ENCODE assay signal across 25 mouse cellular contexts in the genomic region with DNA sequence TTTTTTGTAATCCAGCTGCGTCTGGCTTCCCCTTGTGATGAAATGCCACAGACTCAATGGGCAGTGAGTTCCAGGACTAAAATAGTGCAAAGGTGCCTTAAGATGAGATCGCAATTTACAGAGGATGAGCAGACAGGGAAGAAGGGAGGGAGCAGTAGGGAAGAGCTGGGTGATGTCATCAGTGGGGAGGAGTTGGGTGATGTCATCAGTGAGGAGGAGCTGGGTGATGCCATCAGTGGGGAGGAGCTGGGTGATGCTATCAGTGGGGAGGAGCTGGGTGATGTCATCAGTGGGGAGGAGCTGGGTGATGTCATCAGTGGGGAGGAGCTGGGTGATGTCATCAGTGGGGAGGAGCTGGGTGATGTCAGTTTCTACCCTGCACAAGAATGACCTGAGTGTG.
DNase-seq lines count a peak whose midpoint lies in the region; ATAC-seq and TF ChIP-seq lines count a peak whose summit lies in the region.
"Had no signal": no experiment of that assay in that cellular context is flagged by ENCODE, and none has a peak within 500 bp of the region (broad histone marks: within the 10 kb centered on the region; RNA-seq: fewer than 3 reads in every experiment).

No protein-coding gene starts in this region.

- no peak overlapping the region for H3K4me2 ChIP-seq in intestine, embryonic 16.5 days (ENCODE audit: low read depth, low read length)
- H3K4me2 ChIP-seq: forebrain, embryonic 13.5 days; hindbrain, embryonic 13.5 days; kidney, embryonic 15.5 days; liver, embryonic 13.5 days; midbrain, embryonic 13.5 days; neural tube, embryonic 13.5 days; stomach, embryonic 15.5 days had no signal

- in situ Hi-C loops in ES-E14 (cut with MboI; ENCODE audit: low sequenced_read_pairs in 2 of 2, unreplicated experiment in 2 of 2) = no loop called here

- 83% methylated on average over 2 of the region's 2 CpGs for WGBS in intestine, embryonic 16.5 days

- no peaks in the 10 kb centered on the region; the same call in 1 of the 2 replicates for H3K9me3 ChIP-seq in megakaryocyte, embryonic 14.5 days
- H3K9me3 ChIP-seq in ES-E14 (ENCODE audit: control insufficient read depth, insufficient read depth, low read depth, low read length) = no peaks in the 10 kb centered on the region
- H3K9me3 ChIP-seq in intestine, embryonic 16.5 days (ENCODE audit: control insufficient read depth, low read length) = no peaks in the 10 kb centered on the region
- H3K9me3 ChIP-seq: forebrain, embryonic 13.5 days; hindbrain, embryonic 13.5 days; kidney, embryonic 15.5 days; midbrain, embryonic 13.5 days; neural tube, embryonic 13.5 days; stomach, embryonic 15.5 days had no signal

- ATAC-seq in megakaryocyte, adult 5-6 weeks (ENCODE audit: poor library complexity, severe bottlenecking) = no peak
- peak; percentile 39; the same call in 1 of the 2 replicates for ATAC-seq in megakaryocyte progenitor cell, adult 5-6 weeks (replicated peaks; ENCODE audit: poor library complexity)
- ATAC-seq in intestine, embryonic 16.5 days = no peak
- ATAC-seq: activated CD4-positive, CD25-positive, alpha-beta regulatory T cell, adult 4 months; forebrain, embryonic 13.5 days; intestine, postnatal 0 days; midbrain, embryonic 13.5 days had no signal

- no peaks in the 10 kb centered on the region for H3K36me3 ChIP-seq in megakaryocyte, embryonic 14.5 days (replicated peaks; ENCODE audit: low read length)
- no peaks in the 10 kb centered on the region for H3K36me3 ChIP-seq in ES-E14 (ENCODE audit: control insufficient read depth, insufficient read depth, low read length, poor library complexity, severe bottlenecking)
- no peaks in the 10 kb centered on the region for H3K36me3 ChIP-seq in intestine, embryonic 16.5 days (ENCODE audit: control insufficient read depth, insufficient read depth, low read length)
- H3K36me3 ChIP-seq: hindbrain, embryonic 13.5 days; kidney, embryonic 15.5 days; liver, embryonic 13.5 days; midbrain, embryonic 13.5 days; neural tube, embryonic 13.5 days; stomach, embryonic 15.5 days had no signal

- DNase-seq in ES-E14 (ENCODE audit: low read depth, low spot score) = no peak
- DNase-seq in R1 (ENCODE audit: low read depth, low spot score) = peak; percentile 84
- no peak for DNase-seq in ovary, postnatal 14 days (ENCODE audit: low spot score)
- DNase-seq: adrenal gland, adult 8-10 months; B cell, adult 2 months; cerebellum, adult 8-10 months; cerebellum, postnatal 36 days; gastrocnemius, postnatal 10 days; kidney, postnatal 36 days; liver, embryonic 13.5 days; lung, adult 2 months; right cerebral cortex, postnatal 25 days; thymus, postnatal 25 days had no signal

- H3K27ac ChIP-seq in ES-E14 (ENCODE audit: insufficient read depth, low read depth, low read length, poor library complexity, severe bottlenecking) = no peak overlapping the region
- no peak overlapping the region for H3K27ac ChIP-seq in intestine, embryonic 16.5 days (ENCODE audit: low read length)
- H3K27ac ChIP-seq: forebrain, embryonic 13.5 days; hindbrain, embryonic 13.5 days; kidney, embryonic 15.5 days; liver, embryonic 13.5 days; midbrain, embryonic 13.5 days; neural tube, embryonic 13.5 days; stomach, embryonic 15.5 days had no signal

- no peak overlapping the region for H3K9ac ChIP-seq in ES-E14 (ENCODE audit: insufficient read depth, low read depth, low read length, poor library complexity, severe bottlenecking)
- no peak overlapping the region for H3K9ac ChIP-seq in intestine, embryonic 16.5 days (ENCODE audit: low read depth, low read length)
- H3K9ac ChIP-seq: forebrain, embryonic 13.5 days; hindbrain, embryonic 13.5 days; kidney, embryonic 15.5 days; liver, embryonic 13.5 days; midbrain, embryonic 13.5 days; neural tube, embryonic 13.5 days; stomach, embryonic 15.5 days had no signal

- H3K27me3 ChIP-seq in megakaryocyte, embryonic 14.5 days (replicated peaks) = no peaks in the 10 kb centered on the region
- H3K27me3 ChIP-seq in intestine, embryonic 16.5 days (replicated peaks; ENCODE audit: control insufficient read depth, insufficient read depth, low read length) = no peaks in the 10 kb centered on the region
- H3K27me3 ChIP-seq: forebrain, embryonic 13.5 days; hindbrain, embryonic 13.5 days; kidney, embryonic 15.5 days; liver, embryonic 13.5 days; midbrain, embryonic 13.5 days; neural tube, embryonic 13.5 days; stomach, embryonic 15.5 days had no signal

- H3K4me1 ChIP-seq in megakaryocyte, embryonic 14.5 days = no peaks in the 10 kb centered on the region
- peaks cover 0 to 2% of the 10 kb centered on the region in 2 experiments; a peak in 2 of 4 replicates for H3K4me1 ChIP-seq in ES-E14 (ENCODE audit: control insufficient read depth in 2 of 2, insufficient read depth in 2 of 2, low read length in 2 of 2, poor library complexity in 1 of 2)
- no peaks in the 10 kb centered on the region for H3K4me1 ChIP-seq in intestine, embryonic 16.5 days (ENCODE audit: control insufficient read depth, insufficient read depth, low read length)
- H3K4me1 ChIP-seq: liver, embryonic 13.5 days; stomach, embryonic 15.5 days had no signal

- H3K4me3 ChIP-seq in megakaryocyte, embryonic 14.5 days (replicated peaks) = peak overlapping the region; percentile 29
- H3K4me3 ChIP-seq in ES-E14 (ENCODE audit: insufficient read depth in 1 of 2, low read depth in 1 of 2, low read length in 2 of 2, poor library complexity in 1 of 2, severe bottlenecking in 1 of 2) = no peak overlapping the region
- no peak overlapping the region for H3K4me3 ChIP-seq in intestine, embryonic 16.5 days (ENCODE audit: low read length)
- H3K4me3 ChIP-seq: forebrain, embryonic 13.5 days; hindbrain, embryonic 13.5 days; kidney, embryonic 15.5 days; liver, embryonic 13.5 days; midbrain, embryonic 13.5 days; neural tube, embryonic 13.5 days; stomach, embryonic 15.5 days had no signal

TF ChIP-seq in ES-E14, 5 proteins besides CTCF, POLR2A, EP300 and RAD21:
- TF ChIP-seq ZNF384 (IDR thresholded peaks at IDR 0.05; ENCODE audit: low read depth, low read length) = 0 out of 2 replicates have a peak, but pooled peaks have one; percentile 46
- TF ChIP-seq CHD2 (IDR thresholded peaks at IDR 0.05; ENCODE audit: low read depth, low read length) = no peak
- TF ChIP-seq MAFK (IDR thresholded peaks at IDR 0.05; ENCODE audit: insufficient read depth, low read depth, low read length) = no peak
